Mouse (Mus musculus) liver, embryonic 15.5 days (tissue): ENCODE results near the gene Lrrc51. TPM values are rescaled to one million over a fixed set of nuclear protein-coding genes. Genes with fewer than 3 reads are reported as not detected.
"Not testable (repeated sequence)": the region's sequence is repeated elsewhere in the genome, so short reads cannot be mapped to it uniquely, and the experiment has no call there.

Source experiments
- ATAC-seq: fragments of 200-750 bp; cut with Nextera tagmentation; 2 replicates; pipeline ENCODE4 v1.8.0; 2017; ENCODE audit warnings: moderate number of reproducible peaks, mild to moderate bottlenecking, moderate library complexity; ENCODE audit not compliant: insufficient read depth
- H3K27ac ChIP-seq: fragments of 300-500 bp; sonication (generic); replicated peaks from 2 replicates; pipeline ENCODE4 v1.5.1; 2015; ENCODE audit warnings: mild to moderate bottlenecking, inconsistent platforms
- H3K27me3 ChIP-seq: fragments of 300-500 bp; sonication (generic); 2 replicates; pipeline ENCODE4 v1.6.1; 2015; ENCODE audit warnings: mild to moderate bottlenecking, inconsistent platforms
- H3K36me3 ChIP-seq: fragments of 300-500 bp; sonication (generic); replicated peaks from 2 replicates; pipeline ENCODE4 v1.6.1; 2015; ENCODE audit warnings: moderate library complexity, mild to moderate bottlenecking, inconsistent platforms
- H3K4me1 ChIP-seq: fragments of 300-500 bp; sonication (generic); replicated peaks from 2 replicates; pipeline ENCODE4 v1.6.1; 2015; ENCODE audit warnings: inconsistent platforms
- H3K4me2 ChIP-seq: fragments of 300-500 bp; sonication (generic); 2 replicates; pipeline ENCODE4 v1.6.1; 2015; ENCODE audit warnings: moderate library complexity, mild to moderate bottlenecking, inconsistent platforms
- H3K4me3 ChIP-seq: fragments of 300-500 bp; sonication (generic); replicated peaks from 2 replicates; pipeline ENCODE4 v1.5.1; 2015; ENCODE audit warnings: mild to moderate bottlenecking, inconsistent platforms
- H3K9ac ChIP-seq: fragments of 300-500 bp; sonication (generic); 2 replicates; pipeline ENCODE4 v1.6.1; 2015; ENCODE audit warnings: moderate library complexity, mild to moderate bottlenecking, inconsistent platforms
- H3K9me3 ChIP-seq: fragments of 300-500 bp; sonication (generic); replicated peaks from 2 replicates; pipeline ENCODE4 v1.6.1; 2016; ENCODE audit warnings: inconsistent platforms
- WGBS: fragments of 180-500 bp; shearing (Covaris S2); methylation state at CpG from one replicate; pipeline ENCODE4 v1.1.7; 2015; ENCODE audit warnings: mixed read lengths; ENCODE audit not compliant: insufficient replicate concordance; 5-methylcytosine and 5-hydroxymethylcytosine counted together
- polyA plus RNA-seq: library from polyadenylated mRNA; unstranded; fragments of >200 nt; fragmentation: Nextera tagmentation; extraction: Ambion mirVana; gene quantifications from 2 replicates; pipeline ENCODE4 v1.2.1, GENCODE M21; 2015

The Lrrc51 gene
- polyA plus RNA-seq, 1 experiment from 2014 or later: 1.7 TPM

DNA sequence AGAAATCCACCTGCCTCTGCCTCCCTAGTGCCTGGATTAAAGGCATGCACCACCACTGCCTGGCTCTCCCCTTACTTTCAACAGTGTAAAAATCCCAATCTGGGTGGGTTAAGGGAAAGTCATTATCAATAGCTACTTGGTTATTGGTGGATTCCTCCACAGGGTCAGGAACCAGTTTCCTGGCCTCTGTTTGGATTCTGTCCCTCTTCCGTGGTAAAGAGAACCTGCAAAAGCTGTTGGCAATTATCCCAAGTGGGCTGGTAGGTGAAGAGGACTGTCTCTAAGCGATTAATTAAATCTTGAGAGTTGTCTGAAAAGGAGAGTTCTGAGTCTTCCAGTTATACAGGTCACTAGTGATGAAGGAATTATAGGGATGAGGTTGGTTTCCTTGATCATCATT lies 4.7 kb upstream of the Lrrc51 start:
- Histone ChIP-seq H3K36me3 (peaks cover 42% of the 10 kb centered on the region), H3K4me2 (no peak overlapping the region), H3K27me3 (no peaks in the 10 kb centered on the region), H3K9ac (no peak overlapping the region), H3K4me3 (no peak overlapping the region), H3K27ac (no peak overlapping the region), H3K4me1 (peaks cover 57% of the 10 kb centered on the region), H3K9me3 (no peaks in the 10 kb centered on the region)
- 82% methylated on average over 2 of the region's 2 CpGs for WGBS
- ATAC-seq: no peak

DNA sequence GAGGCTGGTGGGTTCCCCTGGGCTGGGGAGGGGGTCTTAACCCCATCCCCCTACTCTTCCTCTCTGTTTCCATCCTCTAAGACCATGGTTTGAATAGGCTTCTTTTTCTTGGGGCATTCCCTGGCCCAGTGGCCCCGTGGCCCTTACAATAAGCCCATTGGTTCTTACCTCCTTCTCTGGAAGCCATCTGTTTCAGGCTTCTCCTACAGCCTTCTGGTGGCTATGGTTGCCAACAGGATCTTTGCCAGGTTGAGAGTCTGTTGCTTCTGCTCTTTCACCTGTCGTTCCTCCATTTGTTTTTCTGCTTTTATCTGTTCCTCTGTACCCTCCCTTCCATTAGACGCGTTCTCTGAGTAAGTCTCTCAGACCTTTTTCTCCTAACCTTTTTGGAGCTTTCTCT lies 3.9 kb upstream of the Lrrc51 start:
- Histone ChIP-seq H3K4me2 (no peak overlapping the region), H3K9me3 (no peaks in the 10 kb centered on the region), H3K36me3 (peaks cover 42% of the 10 kb centered on the region), H3K27ac (no peak overlapping the region), H3K4me3 (no peak overlapping the region), H3K9ac (no peak overlapping the region), H3K27me3 (no peaks in the 10 kb centered on the region), H3K4me1 (peaks cover 63% of the 10 kb centered on the region)
- no peak for ATAC-seq
- WGBS: 86% methylated on average over 4 of the region's 4 CpGs

DNA sequence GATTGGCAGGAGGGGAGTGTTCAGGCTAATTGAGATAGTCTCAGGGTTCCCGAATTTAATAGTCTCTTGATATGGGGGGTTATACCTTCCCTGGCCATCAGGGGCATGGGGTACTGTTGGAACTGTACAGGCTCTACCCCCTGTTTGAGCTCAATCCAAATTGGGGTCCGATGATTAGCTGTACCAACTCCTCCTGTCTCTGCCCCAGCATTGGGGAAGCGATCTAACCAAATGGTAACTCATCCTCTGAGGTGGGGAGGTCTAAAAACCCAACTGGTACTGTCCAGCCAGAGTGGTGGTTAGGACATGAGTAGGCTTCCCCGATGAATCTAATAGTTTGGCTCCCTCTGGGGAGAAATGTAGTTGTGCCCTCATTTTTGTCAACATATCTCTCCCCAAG lies 3.3 kb upstream of the Lrrc51 start:
- Histone ChIP-seq H3K4me2 (no peak overlapping the region), H3K27ac (no peak overlapping the region), H3K4me3 (no peak overlapping the region), H3K4me1 (peaks cover 63% of the 10 kb centered on the region), H3K36me3 (peaks cover 42% of the 10 kb centered on the region), H3K27me3 (no peaks in the 10 kb centered on the region), H3K9me3 (no peaks in the 10 kb centered on the region), H3K9ac (no peak overlapping the region)
- WGBS: 86% methylated on average over 4 of the region's 4 CpGs
- no peak for ATAC-seq

DNA sequence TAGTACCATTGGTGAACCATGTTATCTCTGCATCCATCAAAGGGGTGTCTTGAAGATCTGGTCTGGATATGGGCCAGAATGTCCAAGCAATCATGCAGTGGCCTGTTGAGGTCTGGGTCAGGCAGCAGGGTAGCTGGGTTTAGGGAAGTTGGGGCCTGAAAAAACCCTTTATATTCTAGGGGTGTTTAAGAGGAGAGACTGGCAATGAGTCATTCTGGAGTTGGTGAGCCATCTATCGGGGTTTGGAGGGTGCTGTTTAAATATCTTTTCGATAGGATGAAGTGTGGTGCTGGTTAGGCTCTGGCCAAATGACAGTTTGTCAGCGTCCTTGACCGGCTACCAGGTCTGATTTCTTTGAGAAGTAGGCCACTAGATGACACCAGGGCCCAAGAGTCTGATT lies 2.3 kb upstream of the Lrrc51 start:
- WGBS: 81% methylated on average over 4 of the region's 4 CpGs
- Histone ChIP-seq H3K36me3 (peaks cover 38% of the 10 kb centered on the region), H3K9ac (peak overlapping the region; percentile 91), H3K27me3 (no peaks in the 10 kb centered on the region), H3K9me3 (no peaks in the 10 kb centered on the region), H3K27ac (peak overlapping the region; percentile 45; the same call in 1 of the 2 replicates), H3K4me2 (peak overlapping the region; percentile 84), H3K4me1 (peaks cover 53% of the 10 kb centered on the region), H3K4me3 (peak overlapping the region; percentile 94)
- no peak for ATAC-seq

DNA sequence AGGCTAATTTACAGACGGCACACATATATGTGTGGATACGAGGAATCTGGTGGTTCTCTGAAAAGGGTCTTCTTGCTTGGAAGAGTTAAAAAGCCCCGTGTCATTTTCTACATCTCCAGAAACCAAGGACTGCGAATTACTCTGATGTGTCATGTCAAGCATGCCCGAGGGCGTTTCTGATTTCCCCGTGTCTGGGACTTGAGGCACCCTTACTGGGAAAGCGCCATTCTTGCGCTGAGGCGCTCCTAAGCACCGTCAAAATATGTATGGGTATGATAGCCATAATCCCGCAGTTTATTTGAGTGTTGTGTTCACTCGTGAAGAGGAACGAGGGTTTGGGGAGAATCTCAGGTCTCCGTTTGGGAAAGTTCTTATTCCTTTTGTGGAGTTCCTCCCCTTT lies 395 bp downstream of the Lrrc51 start:
- Histone ChIP-seq H3K4me1 (peaks cover 45% of the 10 kb centered on the region), H3K4me3 (peak overlapping the region; percentile 94), H3K4me2 (peak overlapping the region; percentile 84), H3K27me3 (no peaks in the 10 kb centered on the region), H3K36me3 (peaks cover 19% of the 10 kb centered on the region), H3K9me3 (no peaks in the 10 kb centered on the region), H3K9ac (peak overlapping the region; percentile 91), H3K27ac (peak overlapping the region; percentile 95)
- peak; percentile 45 for ATAC-seq
- 3% methylated on average over 15 of the region's 15 CpGs for WGBS

DNA sequence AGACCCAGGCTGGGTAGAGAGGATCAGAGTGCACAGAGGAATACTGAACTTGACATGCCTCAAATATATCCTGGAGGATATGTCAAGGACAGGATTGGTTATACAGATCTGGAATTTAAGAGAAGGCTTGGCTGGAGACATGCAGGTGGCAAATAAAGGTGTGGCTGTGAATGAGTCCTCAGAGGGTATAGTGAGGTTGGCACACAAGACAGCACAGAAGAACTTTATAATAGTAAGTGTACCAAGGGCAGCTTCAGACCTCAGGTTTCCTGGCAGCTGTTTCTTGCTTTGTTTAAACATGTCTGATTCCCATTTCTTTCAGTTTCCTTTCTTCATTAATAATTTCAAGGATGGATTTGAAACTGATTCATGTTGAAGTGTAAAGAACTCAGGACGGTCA lies 1.1 kb downstream of the Lrrc51 start:
- Histone ChIP-seq H3K4me2 (peak overlapping the region; percentile 84), H3K4me1 (peaks cover 41% of the 10 kb centered on the region), H3K9ac (no peak overlapping the region), H3K27me3 (no peaks in the 10 kb centered on the region), H3K27ac (0 out of 2 replicates have a peak overlapping the region, but pooled peaks have one; percentile 95), H3K9me3 (no peaks in the 10 kb centered on the region), H3K4me3 (peak overlapping the region; percentile 94; the same call in 1 of the 2 replicates), H3K36me3 (peaks cover 14% of the 10 kb centered on the region)
- ATAC-seq: no peak
- 68% methylated on average over 1 of the region's 1 CpGs for WGBS

DNA sequence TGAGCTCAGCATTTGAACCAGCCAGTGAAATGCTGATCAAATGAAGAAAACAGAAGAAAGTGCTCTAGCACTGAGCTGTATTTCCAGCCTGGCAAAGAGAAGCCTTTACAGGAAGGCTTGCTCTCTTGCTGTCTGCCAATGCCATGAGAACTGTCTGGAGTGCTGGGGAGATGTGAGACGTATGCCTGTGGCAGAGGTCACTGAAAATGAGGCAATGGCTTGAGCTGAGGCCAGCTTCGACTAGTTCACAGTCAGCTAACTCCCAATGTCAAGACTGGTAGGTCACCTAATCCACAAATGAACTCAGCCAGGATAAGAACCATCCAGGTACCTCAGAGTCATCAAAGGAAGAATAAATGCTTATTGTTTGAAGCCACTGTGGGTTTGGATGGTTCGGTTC lies 5.6 kb downstream of the Lrrc51 start:
- H3K4me1 ChIP-seq: peaks cover 14% of the 10 kb centered on the region
- 68% methylated on average over 3 of the region's 3 CpGs for WGBS

DNA sequence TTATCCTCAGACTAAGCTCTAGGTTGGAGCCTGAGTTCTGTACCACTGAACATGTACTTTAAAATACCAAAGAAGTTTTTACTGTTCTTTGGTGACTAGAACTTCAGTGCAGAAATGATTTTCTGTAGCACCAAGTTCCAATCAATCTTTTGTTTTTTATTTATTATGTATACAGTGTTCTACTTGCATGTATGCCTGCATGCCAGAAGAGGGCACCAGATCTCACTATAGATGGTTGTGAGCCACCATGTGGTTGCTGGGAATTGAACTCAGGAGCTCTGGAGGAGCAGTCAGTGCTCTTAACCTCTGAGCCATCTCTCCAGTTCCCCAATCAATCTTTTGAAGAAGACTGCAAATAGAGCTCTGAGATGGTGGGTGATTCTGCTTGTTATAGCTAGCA lies 7.8 kb downstream of the Lrrc51 start:
- H3K27ac ChIP-seq, H3K4me3 ChIP-seq, H3K36me3 ChIP-seq, H3K27me3 ChIP-seq, H3K9ac ChIP-seq, H3K4me1 ChIP-seq, H3K9me3 ChIP-seq, ATAC-seq, H3K4me2 ChIP-seq: not testable (repeated sequence)

More for the DNA sequence above, 5.6 kb downstream of the Lrrc51 start:
- H3K27ac ChIP-seq: no peak overlapping the region
- no peaks in the 10 kb centered on the region for H3K9me3 ChIP-seq
- no peak overlapping the region for H3K4me3 ChIP-seq
- H3K36me3 ChIP-seq: no peaks in the 10 kb centered on the region
- no peak for ATAC-seq
- H3K4me2 ChIP-seq: no peak overlapping the region
- H3K9ac ChIP-seq: no peak overlapping the region
- H3K27me3 ChIP-seq: no peaks in the 10 kb centered on the region

DNA sequence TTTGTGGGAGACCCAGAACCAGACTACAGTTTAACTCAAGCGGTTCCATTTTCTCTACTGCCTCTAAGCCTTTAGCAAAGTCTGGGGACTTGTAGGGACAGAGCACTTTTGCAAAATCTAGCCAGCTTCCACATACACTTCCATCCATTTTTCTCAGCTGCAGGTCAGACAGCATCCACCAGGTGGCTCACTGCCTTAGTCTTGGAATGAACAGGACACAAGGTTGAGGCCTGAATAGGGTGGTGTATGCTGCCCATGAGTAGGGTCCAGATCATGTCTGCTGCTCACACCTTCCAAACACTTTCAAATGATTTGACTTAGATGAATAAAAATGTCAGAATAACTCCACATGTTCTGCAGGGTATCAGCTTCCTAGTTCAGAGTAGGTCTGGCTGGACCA lies 15.6 kb downstream of the Lrrc51 start:
- 16% methylated on average over 1 of the region's 1 CpGs for WGBS
- ATAC-seq: no peak
- no peaks in the 10 kb centered on the region for H3K27me3 ChIP-seq
- H3K9ac ChIP-seq: no peak overlapping the region
- no peak overlapping the region for H3K27ac ChIP-seq
- no peak overlapping the region for H3K4me3 ChIP-seq
- H3K9me3 ChIP-seq: no peaks in the 10 kb centered on the region
- H3K4me2 ChIP-seq: no peak overlapping the region
- H3K36me3 ChIP-seq: peaks cover 16% of the 10 kb centered on the region
- no peaks in the 10 kb centered on the region for H3K4me1 ChIP-seq

DNA sequence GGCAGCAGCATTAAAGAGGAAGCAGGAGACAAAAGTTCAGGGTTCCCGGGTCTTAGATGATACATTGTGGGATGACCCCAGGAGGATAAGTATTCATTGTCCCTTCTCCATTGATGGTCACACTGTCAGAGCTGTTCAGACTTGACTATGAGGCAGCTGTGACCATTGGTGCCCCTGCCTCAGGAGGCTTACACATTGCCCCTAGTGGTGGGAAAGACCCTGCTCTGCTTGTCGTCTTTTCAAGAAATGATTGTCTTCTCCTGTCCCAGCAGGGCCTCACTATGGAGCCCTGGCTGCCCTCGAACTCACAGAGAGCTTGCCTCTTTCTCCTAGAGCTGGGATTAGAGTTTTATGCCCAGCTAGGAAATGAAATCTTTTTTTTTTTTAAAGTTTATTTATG lies 21.7 kb downstream of the Lrrc51 start:
- Histone ChIP-seq H3K4me2 (no peak overlapping the region), H3K27ac (no peak overlapping the region), H3K4me1 (peaks cover 21% of the 10 kb centered on the region), H3K9ac (no peak overlapping the region), H3K9me3 (no peaks in the 10 kb centered on the region), H3K36me3 (peaks cover 51% of the 10 kb centered on the region), H3K4me3 (no peak overlapping the region), H3K27me3 (no peaks in the 10 kb centered on the region)
- 61% methylated on average over 3 of the region's 3 CpGs for WGBS
- ATAC-seq: no peak

DNA sequence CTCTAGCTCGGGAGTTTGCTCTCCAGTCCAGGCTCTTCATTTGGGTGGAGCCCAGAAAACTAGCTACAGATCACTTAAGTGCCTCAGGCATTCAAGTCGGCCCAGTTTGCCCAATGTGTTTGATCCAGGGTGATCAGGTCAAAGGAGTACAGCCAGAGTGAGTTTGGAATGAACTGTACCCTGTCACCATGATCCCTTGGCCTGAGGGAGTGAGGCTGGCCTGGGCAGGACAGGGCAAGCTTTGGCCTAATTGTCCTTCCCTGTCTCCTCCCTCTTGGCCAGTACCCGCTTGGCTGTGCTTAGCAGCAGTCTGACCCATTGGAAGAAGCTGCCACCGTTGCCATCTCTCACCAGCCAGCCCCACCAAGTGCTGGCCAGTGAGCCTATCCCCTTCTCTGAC lies 23.6 kb downstream of the Lrrc51 start:
- Histone ChIP-seq H3K4me1 (peaks cover 30% of the 10 kb centered on the region), H3K27ac (no peak overlapping the region), H3K9ac (no peak overlapping the region), H3K36me3 (peaks cover 51% of the 10 kb centered on the region), H3K4me2 (no peak overlapping the region), H3K9me3 (no peaks in the 10 kb centered on the region), H3K4me3 (no peak overlapping the region), H3K27me3 (no peaks in the 10 kb centered on the region)
- no peak for ATAC-seq
- 72% methylated on average over 4 of the region's 4 CpGs for WGBS

DNA sequence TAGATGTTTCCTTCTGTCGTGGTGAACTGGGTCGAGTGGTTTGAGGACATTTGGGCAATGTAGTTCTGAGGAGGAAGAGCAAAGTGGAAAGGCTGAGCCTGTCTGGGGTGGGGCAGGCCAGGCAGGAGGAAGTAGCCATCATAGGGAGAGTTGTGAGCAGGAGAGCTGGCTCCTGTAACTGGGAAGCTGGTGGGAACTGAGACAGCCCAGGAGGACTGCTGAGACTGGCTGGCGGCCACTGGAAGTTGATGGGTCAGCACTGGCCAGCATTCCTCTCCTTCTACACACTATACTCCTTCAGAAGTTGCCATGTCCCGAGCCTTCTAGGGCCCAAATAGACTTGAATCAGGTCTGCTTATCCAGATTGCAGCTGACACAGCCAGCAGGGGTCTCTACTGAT lies 25.3 kb downstream of the Lrrc51 start:
- peak overlapping the region; percentile 35; the same call in 1 of the 2 replicates for H3K4me2 ChIP-seq
- H3K9me3 ChIP-seq: no peaks in the 10 kb centered on the region
- H3K27me3 ChIP-seq: no peaks in the 10 kb centered on the region
- no peak overlapping the region for H3K4me3 ChIP-seq
- WGBS: 34% methylated on average over 4 of the region's 4 CpGs
- H3K9ac ChIP-seq: no peak overlapping the region
- peaks cover 38% of the 10 kb centered on the region for H3K36me3 ChIP-seq
- H3K4me1 ChIP-seq: peaks cover 36% of the 10 kb centered on the region
- H3K27ac ChIP-seq: peak overlapping the region; percentile 42
- ATAC-seq: no peak
